Mouse (Mus musculus) forebrain, embryonic 13.5 days (tissue): ENCODE data around the gene Capzb. TPM values are rescaled to one million over a fixed set of nuclear protein-coding genes. Genes with fewer than 3 reads are reported as not detected.

ENCODE experiments used
- ATAC-seq: fragments of 200-750 bp; cut with Nextera tagmentation; 2 replicates; pipeline ENCODE4 v1.8.0; 2017
- H3K27ac ChIP-seq: fragments of 300-500 bp; sonication (generic); 2 replicates; pipeline ENCODE4 v1.5.1; 2015; ENCODE audit warnings: inconsistent platforms, mild to moderate bottlenecking, moderate library complexity
- H3K27me3 ChIP-seq: fragments of 300-500 bp; sonication (generic); 2 replicates; pipeline ENCODE4 v1.6.1; 2015; ENCODE audit warnings: mild to moderate bottlenecking, inconsistent platforms
- H3K36me3 ChIP-seq: fragments of 300-500 bp; sonication (generic); 2 replicates; pipeline ENCODE4 v1.6.1; 2015; ENCODE audit warnings: mild to moderate bottlenecking, inconsistent platforms; ENCODE audit not compliant: poor library complexity, severe bottlenecking
- H3K4me1 ChIP-seq: fragments of 300-500 bp; sonication (generic); 2 replicates; pipeline ENCODE4 v1.6.1; 2015; ENCODE audit warnings: inconsistent platforms
- H3K4me2 ChIP-seq: fragments of 300-500 bp; sonication (generic); 2 replicates; pipeline ENCODE4 v1.6.1; 2015; ENCODE audit warnings: inconsistent platforms, mild to moderate bottlenecking, moderate library complexity
- H3K4me3 ChIP-seq: fragments of 300-500 bp; sonication (generic); 2 replicates; pipeline ENCODE4 v1.5.1; 2015; ENCODE audit warnings: mild to moderate bottlenecking, inconsistent platforms
- H3K9ac ChIP-seq: fragments of 300-500 bp; sonication (generic); 2 replicates; pipeline ENCODE4 v1.6.1; 2015; ENCODE audit warnings: mild to moderate bottlenecking, inconsistent platforms
- H3K9me3 ChIP-seq: fragments of 300-500 bp; sonication (generic); replicated peaks from 2 replicates; pipeline ENCODE4 v1.6.1; 2016; ENCODE audit warnings: inconsistent platforms
- WGBS: fragments of 180-500 bp; shearing (Covaris S2); methylation state at CpG from one replicate; pipeline ENCODE4 v1.1.7; 2015; 5-methylcytosine and 5-hydroxymethylcytosine counted together
- polyA plus RNA-seq: library from polyadenylated mRNA; unstranded; fragments of >200 nt; fragmentation: Nextera tagmentation; extraction: Ambion mirVana; gene quantifications from 2 replicates; pipeline ENCODE4 v1.2.1, GENCODE M21; 2015

Capzb gene
- polyA plus RNA-seq, 1 experiment from 2014 or later = 309 TPM

GRCm38 (mm10) chr4:139286234-139286633, 93.5 kb downstream of the Capzb start:
- ATAC-seq = no peak
- Histone ChIP-seq H3K27me3 (no peaks in the 10 kb centered on the region), H3K36me3 (peaks cover 90% of the 10 kb centered on the region), H3K4me1 (0 out of 2 replicates have a peak, but pooled peaks cover 4% of the 10 kb centered on the region), H3K9ac (no peak overlapping the region), H3K9me3 (no peaks in the 10 kb centered on the region), H3K4me2 (no peak overlapping the region), H3K4me3 (no peak overlapping the region), H3K27ac (no peak overlapping the region)
- 90% methylated on average over 5 of the region's 5 CpGs for WGBS

- Histone ChIP-seq H3K27me3 (no peaks in the 10 kb centered on the region), H3K27ac (no peak overlapping the region), H3K9ac (no peak overlapping the region), H3K4me2 (no peak overlapping the region), H3K9me3 (no peaks in the 10 kb centered on the region), H3K36me3 (peaks cover 88% of the 10 kb centered on the region), H3K4me3 (no peak overlapping the region), H3K4me1 (0 out of 2 replicates have a peak, but pooled peaks cover 4% of the 10 kb centered on the region)
- WGBS = 89% methylated on average over 18 of the region's 18 CpGs
- no peak for ATAC-seq
These were observed 94.6 kb downstream of the Capzb start for GRCm38 (mm10) chr4:139287122-139287863.

GRCm38 (mm10) chr4:139289017-139289416, 96.3 kb downstream of the Capzb start:
- ATAC-seq = peak; percentile 33; the same call in 1 of the 2 replicates
- Histone ChIP-seq H3K4me2 (no peak overlapping the region), H3K27ac (no peak overlapping the region), H3K36me3 (peaks cover 74% of the 10 kb centered on the region), H3K4me1 (no peaks in the 10 kb centered on the region), H3K9me3 (no peaks in the 10 kb centered on the region), H3K4me3 (no peak overlapping the region), H3K9ac (no peak overlapping the region), H3K27me3 (no peaks in the 10 kb centered on the region)
- WGBS = 65% methylated on average over 10 of the region's 10 CpGs

GRCm38 (mm10) chr4:139291099-139291498, 98.4 kb downstream of the Capzb start:
- Histone ChIP-seq H3K4me2 (no peak overlapping the region), H3K4me1 (no peaks in the 10 kb centered on the region), H3K9ac (no peak overlapping the region), H3K4me3 (no peak overlapping the region), H3K9me3 (no peaks in the 10 kb centered on the region), H3K27me3 (no peaks in the 10 kb centered on the region), H3K36me3 (peaks cover 59% of the 10 kb centered on the region), H3K27ac (no peak overlapping the region)
- WGBS = 75% methylated on average over 16 of the region's 16 CpGs
- no peak for ATAC-seq

GRCm38 (mm10) chr4:139292038-139292437, 99.3 kb downstream of the Capzb start:
- 97% methylated on average over 5 of the region's 5 CpGs for WGBS
- ATAC-seq = no peak
- H3K27ac ChIP-seq = no peak overlapping the region
- no peaks in the 10 kb centered on the region for H3K9me3 ChIP-seq
- H3K36me3 ChIP-seq = peaks cover 58% of the 10 kb centered on the region
- no peaks in the 10 kb centered on the region for H3K27me3 ChIP-seq
- no peak overlapping the region for H3K9ac ChIP-seq
- H3K4me2 ChIP-seq = no peak overlapping the region
- H3K4me3 ChIP-seq = no peak overlapping the region
- no peaks in the 10 kb centered on the region for H3K4me1 ChIP-seq

GRCm38 (mm10) chr4:139297566-139297965, 104.9 kb downstream of the Capzb start:
- no peaks in the 10 kb centered on the region for H3K4me1 ChIP-seq
- ATAC-seq = no peak
- H3K9ac ChIP-seq = no peak overlapping the region
- no peak overlapping the region for H3K4me2 ChIP-seq
- H3K9me3 ChIP-seq = no peaks in the 10 kb centered on the region
- 89% methylated on average over 4 of the region's 4 CpGs for WGBS
- H3K36me3 ChIP-seq = peaks cover 56% of the 10 kb centered on the region
- H3K27ac ChIP-seq = no peak overlapping the region
- H3K4me3 ChIP-seq = no peak overlapping the region
- H3K27me3 ChIP-seq = no peaks in the 10 kb centered on the region

- WGBS = 90% methylated on average over 12 of the region's 12 CpGs
- peaks cover 60% of the 10 kb centered on the region for H3K36me3 ChIP-seq
These were observed 106.1 kb downstream of the Capzb start for GRCm38 (mm10) chr4:139298671-139299366.

GRCm38 (mm10) chr4:139301780-139302179, 109.1 kb downstream of the Capzb start:
- H3K4me1 ChIP-seq = no peaks in the 10 kb centered on the region
- no peak overlapping the region for H3K4me2 ChIP-seq
- H3K27me3 ChIP-seq = no peaks in the 10 kb centered on the region
- peaks cover 70% of the 10 kb centered on the region for H3K36me3 ChIP-seq
- no peaks in the 10 kb centered on the region for H3K9me3 ChIP-seq
- ATAC-seq = no peak
- no peak overlapping the region for H3K9ac ChIP-seq
- no peak overlapping the region for H3K27ac ChIP-seq
- H3K4me3 ChIP-seq = no peak overlapping the region
- WGBS = 93% methylated on average over 8 of the region's 8 CpGs

More at GRCm38 (mm10) chr4:139298671-139299366, 106.1 kb downstream of the Capzb start:
- H3K9me3 ChIP-seq = no peaks in the 10 kb centered on the region
- no peak for ATAC-seq
- no peak overlapping the region for H3K9ac ChIP-seq
- no peak overlapping the region for H3K4me2 ChIP-seq
- H3K27me3 ChIP-seq = no peaks in the 10 kb centered on the region
- no peaks in the 10 kb centered on the region for H3K4me1 ChIP-seq
- H3K27ac ChIP-seq = no peak overlapping the region
- no peak overlapping the region for H3K4me3 ChIP-seq

GRCm38 (mm10) chr4:139302241-139302640, 109.5 kb downstream of the Capzb start:
- Histone ChIP-seq H3K9me3 (no peaks in the 10 kb centered on the region), H3K27me3 (no peaks in the 10 kb centered on the region), H3K4me1 (no peaks in the 10 kb centered on the region), H3K9ac (no peak overlapping the region), H3K4me3 (no peak overlapping the region), H3K4me2 (no peak overlapping the region), H3K36me3 (peaks cover 68% of the 10 kb centered on the region), H3K27ac (no peak overlapping the region)
- ATAC-seq = no peak
- 65% methylated on average over 5 of the region's 5 CpGs for WGBS

GRCm38 (mm10) chr4:139305521-139305920, 112.8 kb downstream of the Capzb start:
- Histone ChIP-seq H3K9ac (no peak overlapping the region), H3K4me2 (no peak overlapping the region), H3K27ac (no peak overlapping the region), H3K9me3 (no peaks in the 10 kb centered on the region), H3K36me3 (peaks cover 38% of the 10 kb centered on the region), H3K27me3 (no peaks in the 10 kb centered on the region), H3K4me3 (no peak overlapping the region), H3K4me1 (peaks cover 13% of the 10 kb centered on the region)
- 88% methylated on average over 3 of the region's 3 CpGs for WGBS
- ATAC-seq = no peak

GRCm38 (mm10) chr4:139307916-139308315, 115.2 kb downstream of the Capzb start:
- H3K27ac ChIP-seq = no peak overlapping the region
- H3K4me3 ChIP-seq = no peak overlapping the region
- no peak for ATAC-seq
- H3K9me3 ChIP-seq = no peaks in the 10 kb centered on the region
- peaks cover 15% of the 10 kb centered on the region for H3K36me3 ChIP-seq
- no peak overlapping the region for H3K9ac ChIP-seq
- H3K4me2 ChIP-seq = no peak overlapping the region
- H3K27me3 ChIP-seq = 0 out of 2 replicates have a peak, but pooled peaks cover 3% of the 10 kb centered on the region
- H3K4me1 ChIP-seq = peaks cover 26% of the 10 kb centered on the region
- WGBS = 79% methylated on average over 5 of the region's 5 CpGs

- peak overlapping the region; percentile 90 for H3K9ac ChIP-seq
- no peak for ATAC-seq
- peak overlapping the region; percentile 96 for H3K4me2 ChIP-seq
- peak overlapping the region; percentile 81 for H3K4me3 ChIP-seq
- H3K36me3 ChIP-seq = peaks cover 22% of the 10 kb centered on the region
- 0 out of 2 replicates have a peak, but pooled peaks cover 3% of the 10 kb centered on the region for H3K27me3 ChIP-seq
- H3K27ac ChIP-seq = no peak overlapping the region
- H3K9me3 ChIP-seq = no peaks in the 10 kb centered on the region
- peaks cover 26% of the 10 kb centered on the region for H3K4me1 ChIP-seq
- WGBS = 20% methylated on average over 6 of the region's 6 CpGs
These were observed 117.0 kb downstream of the Capzb start for GRCm38 (mm10) chr4:139309651-139310050.
